Mouse (Mus musculus) G1E-ER4 (cell line): ENCODE results near the gene Slc24a3. TPM values are rescaled to one million over a fixed set of nuclear protein-coding genes. Genes with fewer than 3 reads are reported as not detected.

Source experiments
- GATA1 ChIP-seq: IDR thresholded peaks from one replicate; pipeline ENCODE4 v1.8.0; 2012; ENCODE audit warnings: low read length, inconsistent platforms
- polyA plus RNA-seq: library from polyadenylated mRNA; stranded (reverse); fragments of >175 nt; gene quantifications from 2 replicates; pipeline ENCODE4 v1.2.3, GENCODE M21; 2012

The Slc24a3 gene
- polyA plus RNA-seq, 1 experiment = not detected

DNA sequence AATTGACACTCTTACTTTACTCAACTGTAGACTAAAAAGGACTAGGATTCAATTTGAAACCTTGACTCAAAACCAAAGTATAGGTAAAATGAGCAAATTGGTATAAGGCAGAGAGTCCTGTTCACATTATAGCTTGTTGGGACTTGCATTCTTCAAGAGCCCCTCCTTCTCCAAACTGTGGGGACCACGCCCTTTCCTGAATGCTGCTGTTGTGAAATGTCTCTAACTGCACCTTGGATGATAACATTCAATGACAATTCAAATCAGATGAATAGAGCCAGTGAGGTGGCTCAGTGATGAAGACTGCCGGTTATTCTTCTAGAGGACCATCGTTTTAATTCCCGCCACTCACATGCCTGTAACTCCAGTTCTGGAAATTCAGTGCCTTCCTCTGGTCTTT lies 78.8 kb downstream of the Slc24a3 start:
- no peak for TF ChIP-seq GATA1

DNA sequence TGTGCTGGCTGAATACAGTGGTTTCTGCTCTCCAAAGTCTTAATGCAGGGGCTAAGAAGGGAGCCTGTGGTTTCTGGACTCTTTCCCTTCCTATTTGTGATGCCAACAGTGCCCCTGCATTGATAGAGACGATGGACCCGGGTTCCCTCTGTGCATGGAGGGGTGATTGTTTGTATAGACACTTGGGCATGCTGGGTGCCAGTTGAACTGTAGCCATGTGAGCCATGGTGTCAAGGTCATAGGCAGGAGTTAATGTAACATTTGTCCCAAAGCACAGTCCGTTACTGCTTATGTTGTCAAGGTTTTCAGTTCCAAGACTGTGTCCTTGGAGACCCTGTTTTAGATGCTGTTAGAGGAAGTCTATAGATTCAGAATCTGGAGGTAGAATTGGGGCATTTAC lies 80.6 kb downstream of the Slc24a3 start:
- no peak for TF ChIP-seq GATA1

DNA sequence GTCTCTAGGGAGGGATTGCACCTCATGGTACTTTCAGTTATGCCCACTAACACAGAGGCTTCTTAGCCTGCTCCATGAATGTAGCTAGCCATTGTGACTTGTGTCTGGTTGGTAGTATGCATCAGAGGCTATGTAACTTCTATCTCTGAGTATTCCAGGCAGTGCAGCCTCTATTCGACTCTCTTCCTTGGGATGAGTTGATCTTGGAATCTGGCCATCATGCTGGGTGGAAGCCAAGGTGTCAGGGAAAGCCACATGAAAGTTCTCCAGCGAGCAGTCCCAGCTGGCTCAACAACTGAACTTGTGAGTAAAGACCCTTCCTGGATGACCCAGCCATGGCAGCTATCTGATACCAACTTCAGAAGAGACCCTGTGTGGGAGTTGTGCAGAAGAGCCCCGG lies 89.8 kb downstream of the Slc24a3 start:
- no peak for TF ChIP-seq GATA1

DNA sequence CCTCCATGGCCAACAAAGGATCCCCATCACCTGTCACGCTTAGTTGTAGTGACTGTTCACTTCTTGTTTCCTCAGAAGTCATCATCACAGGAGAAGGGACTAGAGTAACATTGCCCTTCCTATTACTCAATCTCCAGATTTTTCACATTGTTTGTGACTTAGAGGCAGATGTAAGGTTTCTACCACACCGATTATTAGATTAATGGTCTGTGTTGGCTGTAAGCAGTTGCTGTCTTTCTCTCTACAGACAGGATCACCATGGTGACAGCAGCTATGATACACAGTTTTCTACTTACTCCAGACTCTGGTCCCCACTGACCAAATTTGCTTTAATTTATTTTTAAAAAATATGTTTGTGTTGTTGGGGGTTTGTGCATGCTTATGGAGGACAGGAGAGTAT lies 90.3 kb downstream of the Slc24a3 start:
- TF ChIP-seq GATA1 = no peak

DNA sequence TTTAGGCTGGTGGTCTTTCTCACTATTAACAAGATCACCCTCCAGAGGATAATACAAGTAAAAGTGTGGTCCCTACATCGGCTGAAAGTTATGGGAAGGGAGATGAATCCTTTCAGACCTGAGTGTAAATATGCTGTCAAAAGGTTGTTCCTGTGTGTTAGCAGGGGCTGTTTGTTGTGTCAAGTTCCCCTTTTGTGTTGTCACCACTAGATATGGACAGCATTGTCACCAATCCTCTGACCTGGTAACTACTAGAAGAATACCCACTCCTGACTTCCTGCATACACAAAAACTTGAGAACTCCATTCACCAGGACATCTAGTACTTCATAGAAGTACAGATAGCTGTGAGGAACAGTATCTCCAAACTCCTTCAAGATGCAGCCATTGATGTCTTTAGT lies 93.0 kb downstream of the Slc24a3 start:
- TF ChIP-seq GATA1 = no peak

DNA sequence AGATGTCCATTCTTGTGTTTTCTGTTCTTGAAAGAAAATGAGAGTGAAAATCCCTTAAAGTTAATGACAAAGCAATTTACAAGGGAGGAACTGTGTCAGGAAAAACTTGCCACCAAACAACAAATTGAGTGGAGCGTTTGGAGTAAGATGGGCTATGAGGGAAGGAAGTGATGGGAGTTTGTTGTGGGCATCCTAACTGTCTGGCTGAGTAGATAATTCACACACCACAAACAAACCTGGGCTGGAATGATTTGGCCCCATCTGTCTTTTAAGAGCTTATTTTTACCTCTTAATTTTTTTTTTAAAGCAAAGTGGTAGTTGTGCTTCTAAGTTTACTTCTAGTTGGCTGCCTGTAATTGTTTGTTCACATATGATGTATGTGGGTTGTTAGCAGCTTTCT lies 94.6 kb downstream of the Slc24a3 start:
- no peak for TF ChIP-seq GATA1

DNA sequence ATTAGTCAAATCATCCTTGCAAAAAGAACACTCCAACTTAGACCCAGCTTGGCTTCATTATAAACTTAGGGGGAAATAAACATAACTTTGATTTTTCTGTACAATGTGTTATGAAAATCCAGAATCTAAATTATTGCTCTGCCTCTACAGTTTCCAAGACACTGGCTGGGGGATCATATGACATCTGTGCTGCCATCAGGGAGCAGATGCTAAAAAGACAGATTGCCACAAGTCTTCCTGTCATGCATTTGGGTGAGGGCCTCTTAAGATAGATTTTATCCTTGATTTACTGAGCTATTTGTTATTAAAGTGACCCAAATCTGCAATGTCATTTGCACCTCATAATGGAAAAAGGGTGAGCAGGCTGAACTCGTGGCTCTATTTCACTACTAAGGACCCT lies 99.2 kb downstream of the Slc24a3 start:
- no peak for TF ChIP-seq GATA1

DNA sequence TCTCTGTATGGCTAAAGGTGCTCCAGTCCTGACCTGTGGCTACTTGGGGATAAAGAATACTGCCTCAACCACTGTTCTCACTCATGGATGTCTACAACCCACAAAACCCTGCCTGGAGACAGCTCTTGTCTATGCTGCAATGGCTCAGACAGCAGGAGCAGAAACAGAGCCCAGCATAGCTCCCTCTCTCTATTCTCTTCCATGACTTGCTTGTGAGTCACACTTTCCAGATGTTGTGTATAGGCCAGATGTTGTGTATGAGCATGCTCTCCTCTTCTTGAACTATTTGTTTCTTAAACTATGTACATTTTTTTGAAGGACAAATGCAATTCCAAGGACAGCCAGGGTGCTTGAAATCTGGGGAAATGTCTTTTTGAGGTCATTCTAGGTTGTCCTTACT lies 101.4 kb downstream of the Slc24a3 start:
- no peak for TF ChIP-seq GATA1

DNA sequence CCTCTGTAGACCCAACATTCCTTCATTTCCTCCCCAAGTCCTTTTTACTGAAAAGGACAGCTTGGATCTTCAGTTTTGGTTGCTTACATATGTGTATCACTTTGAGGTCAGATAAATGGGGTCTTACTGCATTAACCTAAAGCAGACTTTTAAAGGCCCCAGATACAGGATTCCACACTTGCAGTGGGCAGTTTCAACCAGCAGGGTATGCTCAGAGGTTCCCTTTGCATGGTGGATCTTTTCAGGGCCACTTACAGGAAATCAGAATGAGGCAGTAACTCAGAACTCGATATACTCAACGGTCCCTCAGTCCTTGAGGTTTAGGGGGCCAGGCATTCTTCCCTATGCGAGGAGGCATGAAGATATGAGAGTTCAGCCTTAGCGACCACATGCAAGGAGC lies 101.9 kb downstream of the Slc24a3 start:
- no peak for TF ChIP-seq GATA1

DNA sequence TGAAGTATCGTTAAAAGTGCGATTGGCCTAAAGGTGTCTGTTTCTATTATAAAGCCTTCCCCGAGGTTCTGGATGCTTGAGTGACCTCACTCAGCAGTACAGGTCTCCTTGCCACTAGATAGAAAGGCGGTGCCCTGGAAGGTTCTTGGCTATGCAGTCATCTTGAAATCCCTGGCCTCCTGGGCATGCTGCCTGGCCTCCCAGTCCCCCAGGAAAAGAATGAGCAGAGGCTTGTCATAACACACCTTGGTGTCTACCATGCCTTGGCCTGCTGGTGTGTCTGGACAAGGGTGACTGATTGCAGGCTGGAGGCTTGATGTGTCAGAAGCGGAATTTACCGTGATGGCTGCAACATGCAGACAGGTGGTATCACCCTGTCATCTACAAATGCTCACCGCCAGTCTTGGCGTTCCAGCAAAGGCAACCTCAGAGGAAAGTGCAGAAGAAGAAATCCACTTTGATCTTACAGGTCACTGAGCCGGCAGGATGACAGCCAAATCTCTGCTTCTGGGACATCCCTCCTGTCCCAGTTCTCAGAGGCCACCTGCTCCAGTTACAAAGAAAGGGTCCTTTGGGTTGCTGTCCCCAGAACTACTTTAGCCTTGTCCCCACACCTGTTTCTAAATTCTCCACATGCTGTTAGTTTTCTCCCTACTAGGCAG lies 106.6 kb downstream of the Slc24a3 start:
- TF ChIP-seq GATA1 = no peak

DNA sequence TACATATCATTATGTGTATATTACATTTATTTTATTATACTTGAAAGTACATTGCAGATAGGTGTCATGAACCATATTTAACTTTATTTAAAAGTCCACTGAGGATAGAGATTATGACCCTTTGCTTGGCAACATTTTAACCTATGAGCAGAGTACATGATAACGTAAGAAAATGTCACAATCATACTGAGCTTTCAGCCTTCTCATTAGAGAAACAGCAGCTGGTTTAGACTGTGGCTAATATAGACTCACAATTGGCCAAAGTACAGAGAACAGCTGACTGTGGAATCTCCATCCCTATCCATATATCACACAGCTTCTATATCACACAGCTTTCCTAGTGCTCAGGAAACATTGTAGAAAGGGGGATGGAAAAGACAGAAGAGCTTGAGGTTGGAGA lies 111.8 kb downstream of the Slc24a3 start:
- no peak for TF ChIP-seq GATA1

DNA sequence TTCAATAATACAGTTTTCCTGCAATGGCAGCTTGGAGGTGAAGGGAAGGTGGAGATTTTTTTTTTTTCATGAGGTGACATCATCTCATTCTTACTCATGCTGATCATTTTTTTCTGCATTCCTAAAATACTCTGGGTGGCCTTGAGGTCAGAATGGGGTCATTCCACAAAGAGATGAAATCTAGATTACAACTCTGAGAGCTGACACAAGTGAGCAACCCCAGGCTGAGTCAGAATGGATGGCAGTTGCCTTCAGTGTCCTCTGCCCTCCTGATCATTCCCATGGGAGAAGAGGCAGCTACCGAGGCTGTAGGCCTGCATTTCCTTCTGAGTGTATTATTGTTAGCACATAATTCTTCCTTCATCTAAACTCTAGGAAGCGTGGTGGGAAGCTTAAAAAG lies 116.2 kb downstream of the Slc24a3 start:
- TF ChIP-seq GATA1 = no peak

DNA sequence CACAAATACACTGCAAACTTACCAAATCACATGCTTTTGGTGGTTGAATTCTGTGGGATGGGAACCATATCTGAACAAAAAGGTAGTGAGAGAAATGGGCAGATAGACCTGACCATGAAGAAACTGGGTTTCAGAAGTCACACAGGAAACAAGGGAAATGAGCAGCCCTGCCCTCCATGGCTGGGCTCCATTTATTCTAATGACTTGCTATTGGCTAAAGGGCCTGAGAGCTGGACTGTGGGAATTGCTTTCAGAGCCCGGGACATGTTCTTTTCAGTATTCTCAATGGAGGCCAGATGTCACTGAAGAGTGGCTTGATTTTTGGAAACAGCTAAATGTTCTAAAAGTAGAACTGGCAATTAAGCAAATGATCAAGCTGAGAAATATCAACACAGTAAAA lies 120.9 kb downstream of the Slc24a3 start:
- no peak for TF ChIP-seq GATA1

DNA sequence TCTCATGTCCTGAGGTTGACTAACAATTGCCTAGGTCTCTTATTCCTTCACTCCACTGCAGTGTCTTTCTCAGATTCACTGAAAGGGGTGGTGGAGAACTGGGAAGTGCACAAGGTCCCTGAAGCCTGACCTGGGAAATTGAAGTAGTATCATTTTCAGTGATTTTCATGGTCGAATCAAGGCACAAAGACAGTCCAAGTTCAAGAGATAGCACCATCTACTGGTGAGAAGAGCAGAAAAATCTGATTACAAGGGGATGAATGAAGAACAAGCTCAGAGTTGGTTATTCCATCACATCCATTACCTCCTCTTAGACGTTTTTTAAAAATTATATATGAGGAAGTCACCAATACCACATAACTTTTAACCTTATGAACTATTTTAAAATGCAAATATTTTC lies 123.9 kb downstream of the Slc24a3 start:
- TF ChIP-seq GATA1 = no peak

DNA sequence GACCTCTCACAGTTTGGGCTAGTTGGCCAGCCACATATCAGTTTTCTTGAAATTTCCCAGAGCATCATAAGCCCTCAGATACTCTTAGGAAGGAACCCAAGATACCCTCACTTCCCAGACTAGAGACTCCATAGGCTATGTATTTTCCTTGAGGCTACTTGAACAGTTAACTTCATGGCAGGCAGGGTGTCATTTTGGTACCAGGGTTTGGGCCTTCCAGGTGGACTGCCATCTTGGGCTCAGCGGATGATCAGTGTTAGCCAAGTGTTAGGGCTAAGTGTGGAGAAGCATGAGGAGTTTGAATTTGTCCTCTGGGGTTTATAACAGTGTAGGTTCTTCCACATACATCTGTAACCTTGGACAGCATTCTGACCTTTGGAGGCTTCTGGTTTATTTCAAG lies 124.6 kb downstream of the Slc24a3 start:
- TF ChIP-seq GATA1 = no peak

DNA sequence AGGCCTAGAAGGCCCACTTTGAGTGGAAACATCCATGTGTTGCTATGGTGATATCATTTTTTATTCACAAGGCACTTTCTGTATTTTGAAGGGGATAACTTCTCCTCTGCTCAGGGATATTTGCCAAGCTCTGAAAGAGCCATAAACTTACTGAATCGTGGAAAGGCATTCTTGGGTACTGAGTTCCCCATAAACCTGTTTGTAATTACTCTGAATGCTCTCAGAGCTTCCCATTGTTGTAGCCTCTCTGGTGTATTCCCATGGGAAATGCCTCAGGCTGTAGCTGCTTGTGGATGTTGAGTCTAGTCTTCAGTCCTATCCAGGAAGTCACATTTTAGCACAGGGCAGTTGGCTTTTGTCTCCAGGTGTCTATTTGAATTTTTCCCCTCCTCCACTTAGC lies 125.3 kb downstream of the Slc24a3 start:
- TF ChIP-seq GATA1 = no peak

DNA sequence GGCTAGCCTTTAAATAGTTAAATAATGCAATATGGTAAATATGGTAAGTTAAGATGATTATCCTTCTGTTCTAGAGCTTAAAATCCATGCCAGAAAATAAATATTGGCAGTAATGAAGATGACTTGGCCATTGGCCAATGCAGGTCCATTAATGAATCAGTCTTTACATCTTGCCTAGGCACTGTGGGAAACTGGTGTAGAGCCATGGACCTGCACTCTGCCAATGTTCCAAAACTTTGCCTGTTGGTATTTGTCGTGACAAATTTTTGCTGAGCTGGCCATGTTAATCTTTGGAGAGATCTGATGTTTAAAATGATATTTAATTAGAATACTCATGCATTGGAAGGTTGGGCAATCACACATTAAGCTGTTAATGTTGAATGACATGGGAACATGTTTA lies 129.4 kb downstream of the Slc24a3 start:
- no peak for TF ChIP-seq GATA1
